Mouse (Mus musculus) skeletal muscle tissue, adult 2 months (tissue): Measurements from ENCODE around the gene Dbndd2.

ENCODE experiments used
- DNase-seq: peaks from one replicate; pipeline ENCODE4 v3.0.0-alpha.2; 2012; ENCODE audit warnings: low read depth, low spot score

Gene Dbndd2

DNA sequence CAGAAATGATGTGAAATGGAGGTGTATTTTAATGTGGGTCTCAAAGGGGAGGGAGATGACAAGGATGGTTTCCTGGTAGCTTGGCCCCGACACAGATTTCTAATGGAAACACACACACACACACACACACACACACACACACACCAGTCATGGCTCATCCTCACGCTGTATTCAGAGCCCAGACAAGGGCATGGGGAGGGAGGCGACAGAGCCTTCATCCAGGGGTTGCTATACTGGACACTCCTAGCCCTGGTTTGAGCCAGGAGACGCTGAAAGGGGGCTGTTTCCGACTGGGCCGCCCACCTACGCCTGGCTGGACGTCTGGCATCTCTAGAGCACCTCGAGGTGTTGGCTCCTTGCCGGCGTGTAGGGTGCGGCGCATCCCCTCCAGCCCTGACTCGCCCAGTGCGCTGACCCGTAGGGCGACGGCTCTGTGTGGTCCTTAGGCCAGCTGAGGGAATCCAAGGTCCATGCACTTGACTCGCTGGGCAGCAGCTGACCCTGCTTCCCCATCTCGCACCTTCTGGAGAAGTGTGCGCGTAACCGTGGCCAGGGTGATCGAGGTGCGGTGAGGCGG lies at the start of gene Dbndd2:
Gene Dbndd2, plus strand, starts transcription at position 426 of the 577 bp plus-strand sequence.
- DNase-seq: no peak

DNA sequence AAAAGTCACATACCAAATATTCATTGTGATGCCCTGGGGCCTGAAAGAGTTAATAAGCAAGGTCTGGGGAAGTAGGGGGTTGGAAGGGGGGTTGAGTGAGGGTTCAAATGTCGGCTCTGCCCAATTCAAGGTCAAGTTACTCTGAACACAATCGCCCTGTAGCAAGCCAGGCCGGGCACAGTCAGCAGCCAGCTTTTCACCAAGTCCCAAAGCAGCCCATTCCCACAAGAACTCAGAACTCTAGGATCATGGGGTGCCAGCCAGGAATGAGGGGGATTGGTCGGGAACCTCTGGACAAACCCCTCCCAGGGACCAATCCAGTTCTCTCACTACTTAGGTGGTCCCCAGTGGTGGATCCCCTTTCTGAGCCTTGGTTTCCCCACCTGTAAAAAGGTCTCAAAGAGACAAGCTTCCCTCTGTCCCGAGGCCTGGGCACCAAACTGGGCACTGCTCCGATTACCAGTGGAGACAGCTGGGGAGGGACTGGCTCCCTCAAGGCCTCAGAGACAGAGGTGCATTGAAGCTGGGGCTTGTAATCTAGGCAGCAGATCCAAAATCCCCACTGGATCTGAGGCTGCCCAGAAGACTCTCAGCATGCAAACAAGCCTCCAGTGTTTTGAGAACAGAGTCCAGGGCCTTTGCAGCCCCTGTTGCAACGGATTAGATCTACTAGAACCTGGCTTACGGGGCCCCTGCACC lies 49.5 kb upstream of the Dbndd2 start:
- no peak for DNase-seq

DNA sequence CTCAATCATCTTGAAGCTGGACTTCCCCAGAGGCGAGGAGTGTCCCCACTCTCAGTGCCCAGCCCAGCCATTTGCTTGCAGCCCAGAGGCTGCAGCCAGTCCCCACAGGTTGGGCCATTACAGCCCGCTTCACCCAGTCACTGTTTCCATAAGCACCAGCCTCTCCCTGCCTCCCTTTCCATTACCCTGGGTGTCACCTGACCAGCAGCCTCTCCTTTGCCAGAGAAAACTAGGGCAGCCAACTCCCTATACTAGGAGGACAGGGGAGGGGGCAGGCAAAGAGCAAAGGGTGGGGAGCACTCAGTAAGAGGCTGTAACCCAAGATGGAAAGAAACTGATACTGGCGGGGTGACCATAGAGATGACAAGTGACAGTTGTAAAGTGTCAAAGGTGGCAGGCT lies 48.9 kb upstream of the Dbndd2 start:
- peak; percentile 79 for DNase-seq

DNA sequence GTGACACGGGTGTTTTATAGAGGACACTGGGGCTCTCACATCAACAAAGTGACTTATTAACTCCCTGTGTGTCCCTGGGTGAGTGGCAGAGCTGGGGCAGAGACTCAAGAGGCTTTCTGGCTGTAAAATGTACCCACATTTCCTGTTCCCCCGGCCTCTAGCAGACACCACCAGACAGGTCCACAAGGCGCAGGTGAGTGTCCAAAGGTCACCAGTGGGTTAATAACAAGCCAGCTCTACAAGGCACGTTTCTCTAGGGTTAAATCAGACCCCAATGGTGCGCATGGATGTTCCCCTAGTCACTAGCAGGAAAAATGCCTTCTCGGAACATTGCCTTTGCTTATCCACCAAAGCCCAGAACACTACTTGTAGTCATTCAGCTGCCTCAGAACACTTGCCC lies 48.2 kb upstream of the Dbndd2 start:
- DNase-seq: no peak

GRCm38 (mm10) chr2:164438257-164438656 lies 47.6 kb upstream of the Dbndd2 start:
- DNase-seq: no peak

GRCm38 (mm10) chr2:164439001-164439421 lies 46.9 kb upstream of the Dbndd2 start:
- DNase-seq: no peak

GRCm38 (mm10) chr2:164440314-164440713 lies 45.6 kb upstream of the Dbndd2 start:
- DNase-seq: no peak

DNA sequence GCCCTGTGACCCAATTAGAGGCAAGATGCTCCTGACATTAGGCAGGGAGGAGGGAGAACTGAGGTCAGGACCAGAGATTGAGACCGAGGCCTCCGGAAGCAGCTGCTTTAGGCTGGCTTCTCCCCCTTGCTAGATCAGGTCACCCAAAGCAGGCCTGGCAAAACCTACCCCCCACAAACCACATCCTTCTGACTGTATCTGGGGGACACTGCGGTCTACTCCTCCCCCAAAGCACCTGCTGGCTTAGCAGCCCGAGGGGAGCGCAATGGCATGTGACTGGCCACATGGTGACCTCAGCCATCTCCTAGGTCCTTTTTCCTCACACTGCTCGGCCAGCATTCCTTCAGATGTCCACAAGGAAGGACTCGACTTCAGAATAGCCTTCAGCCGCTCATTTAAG lies 44.8 kb upstream of the Dbndd2 start:
- DNase-seq: peak; percentile 61

DNA sequence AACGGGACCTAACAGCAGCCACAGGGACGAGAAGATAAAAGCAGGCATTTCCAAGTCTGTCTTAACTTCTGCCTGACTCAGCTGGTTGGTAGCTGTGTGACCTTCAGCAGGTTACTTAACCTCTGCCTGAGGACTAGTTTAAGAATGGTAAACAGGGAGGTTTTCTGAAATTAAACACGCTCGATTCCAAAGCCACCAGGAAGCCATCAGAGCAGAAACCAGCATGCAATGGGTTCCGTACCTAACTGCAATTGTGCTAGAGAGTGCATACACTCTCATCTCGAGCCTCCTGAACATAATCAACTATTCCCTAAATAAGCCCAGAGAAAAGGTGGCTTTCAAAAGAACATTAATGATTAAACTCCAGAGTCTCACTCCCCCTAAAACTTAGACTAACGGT lies 44.2 kb upstream of the Dbndd2 start:
- no peak for DNase-seq

DNA sequence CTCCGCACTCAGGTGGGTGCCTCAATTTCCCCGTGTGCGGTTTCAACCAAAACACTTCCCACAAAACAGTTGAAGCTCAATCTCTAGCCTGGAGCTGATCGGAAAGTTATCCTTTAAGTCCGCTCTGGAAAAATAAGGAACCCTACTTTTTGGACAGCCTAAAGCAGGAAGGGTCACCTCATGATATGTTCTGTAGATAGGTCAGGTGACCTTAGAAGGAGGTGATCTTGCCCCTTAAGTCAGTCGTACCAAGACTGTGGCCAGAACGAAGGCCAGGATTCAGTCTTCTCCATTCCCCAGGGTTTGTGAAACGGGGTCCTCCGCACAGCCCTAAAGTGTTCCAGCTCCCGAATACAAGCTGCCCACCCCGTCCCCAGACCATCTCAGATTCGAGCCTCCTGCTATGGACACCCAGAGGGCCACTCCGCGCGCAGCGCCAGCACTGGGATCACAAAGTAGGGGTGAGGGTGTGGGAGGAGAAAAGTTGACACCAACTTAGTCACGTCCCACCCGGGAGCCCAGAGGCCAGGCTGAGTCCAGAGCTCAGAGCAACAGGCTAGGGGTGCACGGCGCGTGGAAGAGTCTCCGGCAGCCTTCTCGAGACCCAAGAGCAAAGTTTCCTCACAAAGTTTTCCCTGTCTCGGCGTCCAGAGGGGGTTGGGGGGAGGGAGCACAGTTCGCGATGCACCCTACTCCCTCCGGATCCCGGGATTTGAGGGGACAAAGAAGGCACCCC lies 43.4 kb upstream of the Dbndd2 start:
- DNase-seq: no peak

DNA sequence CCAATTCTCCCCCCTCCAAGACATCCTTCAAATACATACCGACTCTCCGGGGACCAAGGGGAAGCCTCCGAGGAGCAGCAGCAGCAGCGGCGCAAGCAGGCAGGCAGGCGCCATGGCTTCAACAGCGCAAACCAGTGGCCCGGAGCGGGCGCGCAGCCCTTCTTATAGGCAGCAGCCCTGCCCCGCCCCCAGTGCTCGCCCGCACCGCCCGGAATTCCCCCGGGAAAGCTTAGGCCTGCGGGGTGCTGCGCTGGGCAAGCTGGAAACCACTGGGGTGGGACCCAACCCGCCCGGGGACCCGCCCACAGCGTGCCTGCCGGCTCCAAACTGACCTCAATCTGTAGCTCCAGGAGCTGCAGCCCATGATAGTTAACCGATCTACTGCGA lies 42.9 kb upstream of the Dbndd2 start:
- DNase-seq: peak; percentile 78

- no peak for DNase-seq
Measured at GRCm38 (mm10) chr2:164443460-164444000, 42.4 kb upstream of the Dbndd2 start, which contains the start of gene Sdc4. Sdc4 (minus strand) TSS chr2:164443887.

DNA sequence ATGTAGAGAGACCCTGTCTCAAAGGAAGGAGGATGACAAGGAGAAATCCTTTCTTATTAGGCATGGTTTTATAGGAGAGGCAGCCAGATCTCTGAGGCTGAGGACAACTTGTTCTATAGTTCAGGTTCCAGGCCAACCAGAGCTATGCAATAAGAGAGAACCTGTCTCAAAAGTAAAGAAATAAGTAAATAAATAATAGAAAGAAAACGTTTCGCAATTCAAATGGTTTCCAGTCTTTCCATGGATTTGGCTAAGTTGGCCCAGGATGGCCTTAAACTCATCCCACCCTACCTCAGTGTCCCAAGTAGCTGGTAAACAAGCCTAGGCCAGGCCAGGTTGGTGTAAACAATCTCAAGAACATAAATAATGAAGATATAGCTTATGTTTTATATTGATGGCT lies 41.2 kb upstream of the Dbndd2 start:
- no peak for DNase-seq

DNA sequence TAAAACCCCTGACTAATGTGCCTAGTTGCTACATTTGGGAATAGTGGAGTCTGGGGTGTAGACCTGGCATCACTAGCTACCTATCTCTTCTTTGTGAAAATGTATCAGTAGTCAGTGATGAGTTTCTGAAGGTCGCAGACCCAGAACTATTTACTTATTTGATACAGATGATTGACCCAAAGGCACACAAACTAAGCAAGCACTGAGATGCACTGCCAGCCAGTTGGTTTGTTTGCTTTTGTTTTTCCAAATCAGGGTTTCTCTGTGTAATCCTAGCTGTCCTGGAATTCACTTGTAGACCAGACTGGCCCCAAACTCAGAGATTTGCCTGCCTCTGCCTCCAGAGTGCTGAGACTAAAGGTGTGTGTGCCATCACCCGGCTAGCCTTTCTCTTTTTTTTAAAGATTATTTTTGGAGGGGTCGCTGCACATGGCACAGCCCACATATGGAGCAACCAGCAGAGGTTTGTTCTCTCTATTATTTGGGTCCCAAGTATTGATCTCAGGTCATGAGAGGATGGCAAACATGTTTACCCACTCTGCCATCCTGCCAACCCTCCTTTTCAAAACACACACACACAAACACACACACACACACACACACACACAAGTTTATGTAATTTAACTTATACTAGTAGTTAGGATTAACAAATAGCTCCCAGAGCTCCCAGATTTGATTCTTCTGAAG lies 40.4 kb upstream of the Dbndd2 start:
- no peak for DNase-seq

DNA sequence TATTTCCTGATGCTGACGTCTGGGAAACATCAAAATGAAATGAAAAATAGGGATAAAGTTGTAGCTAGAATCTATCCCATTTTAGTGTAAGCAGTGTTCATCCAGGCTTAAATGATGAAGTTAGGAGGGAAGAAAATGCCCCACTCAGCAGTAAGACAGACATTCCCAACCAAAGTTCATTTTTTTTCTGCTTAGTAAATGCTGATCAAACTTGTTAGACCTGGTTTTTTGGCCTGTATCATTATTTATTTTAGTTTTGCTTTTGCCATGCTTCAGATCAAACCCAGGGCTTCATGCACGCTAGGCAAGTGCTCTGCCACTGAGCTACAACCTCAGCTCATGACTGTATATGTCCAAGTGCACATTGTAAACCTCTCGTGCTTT lies 39.8 kb upstream of the Dbndd2 start:
- DNase-seq: no peak

DNA sequence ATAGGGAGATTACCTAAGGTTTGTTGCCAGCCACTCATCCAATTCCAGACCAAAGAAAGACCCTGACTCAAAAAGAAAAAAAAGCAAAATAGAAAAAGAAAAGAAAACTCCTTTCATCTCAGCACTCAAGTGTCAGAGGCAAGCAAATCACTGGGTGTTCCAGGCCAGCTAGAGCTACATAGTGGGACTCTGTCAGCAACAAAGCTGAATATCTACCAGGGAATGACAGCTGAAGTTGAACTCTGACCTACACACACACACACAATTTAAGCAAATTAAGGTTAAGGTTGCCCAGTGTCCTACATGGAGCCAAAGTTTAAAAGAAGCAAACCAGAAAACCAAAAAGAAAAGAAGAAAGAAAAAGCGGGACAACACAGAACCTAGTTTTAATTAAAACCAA lies 37.8 kb upstream of the Dbndd2 start:
- no peak for DNase-seq

DNA sequence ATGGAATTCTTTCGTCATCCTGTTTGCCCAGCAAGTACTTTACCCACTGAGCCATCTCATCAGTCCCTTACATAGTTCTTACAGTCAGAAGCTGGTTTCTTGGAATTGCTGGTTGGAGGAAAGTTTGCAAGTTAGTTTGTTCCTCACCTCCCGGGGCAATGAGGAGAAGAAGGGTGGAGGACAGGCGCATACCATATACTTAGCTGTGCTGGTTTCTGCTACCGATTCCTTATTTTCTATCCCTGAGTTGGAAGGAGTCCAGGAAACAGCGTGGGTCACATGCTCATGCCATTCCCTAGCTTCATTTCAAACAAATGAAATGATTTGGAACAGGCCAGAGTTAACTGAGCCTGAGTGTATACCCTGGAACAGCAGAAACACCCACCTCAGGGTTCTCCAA lies 37.0 kb upstream of the Dbndd2 start:
- no peak for DNase-seq

- DNase-seq: no peak
Measured at GRCm38 (mm10) chr2:164449341-164450042, 36.4 kb upstream of the Dbndd2 start.

DNA sequence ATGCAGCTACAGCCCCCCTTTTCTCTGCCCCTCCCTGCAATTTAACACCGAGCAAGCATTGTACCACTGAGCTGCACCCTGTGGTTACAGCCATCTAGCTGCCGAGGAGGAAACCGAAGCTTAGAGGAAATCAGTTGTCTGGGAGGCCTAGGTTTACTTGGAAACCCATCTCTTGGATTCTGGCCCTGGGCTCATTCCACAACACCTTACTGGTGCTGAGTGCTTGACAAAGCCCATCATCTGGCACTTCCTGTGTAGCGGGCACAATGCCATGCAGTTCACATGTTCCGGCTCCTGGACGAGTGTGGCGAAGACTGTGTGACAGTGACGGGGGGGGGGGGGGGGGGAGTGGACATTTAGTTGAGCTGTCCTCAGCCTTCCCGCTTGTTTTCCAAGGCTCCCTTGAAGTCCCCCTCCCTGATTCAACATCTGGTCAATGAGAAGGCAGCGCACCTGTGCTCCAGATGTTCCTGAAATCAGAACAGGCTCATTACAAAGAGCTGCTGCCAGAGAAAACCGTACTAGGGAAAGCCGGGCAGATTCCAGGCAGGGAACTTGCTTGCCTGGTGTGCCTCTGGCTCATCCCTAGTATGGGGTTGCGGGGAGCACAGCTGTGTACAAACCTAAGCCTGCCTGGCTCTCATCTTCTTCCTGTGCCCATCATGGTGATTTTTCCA lies 33.8 kb upstream of the Dbndd2 start:
- DNase-seq: no peak

DNA sequence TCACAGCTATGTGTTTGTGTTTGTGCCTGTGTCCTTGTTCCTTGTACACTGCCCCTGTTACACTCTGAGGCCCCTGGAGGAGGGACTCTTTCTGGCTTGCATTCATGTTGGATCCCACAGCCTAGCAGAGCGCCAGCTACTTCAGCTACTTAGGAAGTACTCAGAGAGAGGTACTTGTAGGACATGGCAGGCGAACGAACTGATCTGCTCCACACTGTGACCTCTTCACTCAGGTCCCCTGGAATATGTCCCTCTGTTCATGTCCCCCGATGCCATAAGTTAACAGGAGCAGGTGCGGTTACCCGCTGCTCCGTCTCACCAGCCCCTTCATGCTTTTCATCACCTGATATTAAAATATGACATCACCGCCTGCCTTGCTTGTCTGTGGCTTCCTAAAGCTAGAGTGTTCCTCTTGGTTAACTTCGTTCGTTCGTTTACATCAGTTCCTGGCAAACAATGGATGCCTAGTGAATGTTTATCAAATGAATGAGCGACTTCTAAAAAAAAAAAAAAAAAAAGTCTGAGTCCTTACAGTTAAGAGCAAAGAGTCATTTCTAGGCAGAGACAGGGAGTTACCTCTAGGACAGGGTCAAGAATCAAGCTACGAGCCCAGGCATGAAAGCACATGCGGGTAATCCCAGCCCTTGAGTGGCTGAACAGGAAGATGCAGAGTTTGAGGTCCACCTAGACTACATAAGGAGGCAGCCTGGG lies 32.7 kb upstream of the Dbndd2 start:
- no peak for DNase-seq
